Mouse (Mus musculus): ENCODE measurements around the gene Klk1b4.

Klk1b4 gene

DNA sequence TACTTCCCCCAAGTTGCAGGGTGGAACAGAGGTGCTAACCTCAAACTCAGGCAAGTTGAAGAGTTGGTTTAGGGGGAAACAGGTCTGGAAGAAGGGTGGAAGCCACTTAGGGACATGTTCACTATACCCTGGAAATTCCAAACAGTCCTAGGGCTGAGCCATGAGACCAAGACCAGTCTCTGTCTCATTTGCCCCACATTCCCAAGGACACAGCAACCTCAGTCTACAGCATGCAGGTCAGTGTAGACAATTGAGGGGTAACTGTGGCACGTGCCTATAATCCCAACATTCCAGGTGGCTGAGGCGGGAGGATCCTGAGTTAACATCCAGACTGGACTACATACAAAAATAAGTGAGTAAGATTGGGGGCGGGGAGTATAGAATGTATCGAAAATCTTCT lies 42.0 kb downstream of the Klk1b4 start:
- no peak for TF ChIP-seq GATA4 (IDR thresholded peaks at IDR 0.05; ENCODE audit: insufficient replicate concordance, low read length)

DNA sequence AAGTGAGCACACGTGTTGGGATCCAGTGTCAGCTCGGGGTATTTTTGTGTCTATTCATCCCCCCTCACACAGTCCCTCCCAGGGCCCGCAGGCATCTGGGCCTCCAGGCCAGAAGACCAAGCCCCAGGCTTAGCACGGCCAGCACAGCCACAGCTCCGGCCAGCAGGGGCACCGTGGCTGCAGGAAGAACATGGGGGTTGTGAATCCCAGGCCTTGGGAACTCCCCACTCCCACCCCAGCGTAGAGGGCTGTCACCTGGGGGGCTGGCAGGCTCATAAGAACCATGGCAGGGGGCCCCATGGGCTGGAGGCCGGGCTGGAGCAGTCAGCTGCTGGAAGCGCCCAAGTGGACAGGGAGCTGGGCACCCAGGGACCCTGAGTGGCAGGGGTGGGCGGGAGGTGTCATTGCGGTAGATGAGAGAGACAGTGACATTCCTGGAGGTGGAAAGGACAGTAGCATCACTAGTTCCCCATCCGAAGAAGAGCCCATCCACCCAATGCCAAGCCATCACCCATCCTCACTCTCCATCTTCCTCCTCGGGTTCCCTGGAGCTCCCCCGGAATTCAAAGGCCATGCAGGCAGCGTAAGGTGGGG lies 45.9 kb downstream of the Klk1b4 start:
- TF ChIP-seq GATA4 (IDR thresholded peaks at IDR 0.05; ENCODE audit: insufficient replicate concordance, low read length) = no peak

DNA sequence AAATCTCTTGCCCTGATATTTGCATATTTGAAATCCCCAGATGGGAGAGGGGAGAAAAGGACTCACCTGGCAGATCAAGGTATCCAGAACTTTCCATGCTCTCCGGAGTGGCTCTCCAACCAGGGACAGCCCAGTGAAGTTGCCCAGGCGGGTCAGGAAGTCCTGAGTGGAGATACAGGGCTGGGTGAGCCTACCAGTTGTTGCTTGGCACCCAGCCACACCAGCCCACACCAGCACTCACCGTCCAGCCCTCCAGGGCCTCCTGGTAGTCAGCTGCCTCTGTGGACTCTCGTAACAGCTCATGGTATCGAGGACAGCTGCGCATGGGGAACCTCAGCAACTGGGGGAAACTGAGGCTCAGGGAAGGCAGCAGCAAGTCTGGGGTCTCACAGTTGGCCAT lies 47.7 kb downstream of the Klk1b4 start:
- TF ChIP-seq GATA4 (IDR thresholded peaks at IDR 0.05; ENCODE audit: insufficient replicate concordance, low read length) = no peak

GRCm38 (mm10) chr7:44257278-44257677 lies 50.0 kb downstream of the Klk1b4 start, which contains the start of gene Acp4:
Gene Acp4, minus strand, starts transcription at chr7:44257378.
- TF ChIP-seq GATA4 (IDR thresholded peaks at IDR 0.05; ENCODE audit: insufficient replicate concordance, low read length) = no peak

DNA sequence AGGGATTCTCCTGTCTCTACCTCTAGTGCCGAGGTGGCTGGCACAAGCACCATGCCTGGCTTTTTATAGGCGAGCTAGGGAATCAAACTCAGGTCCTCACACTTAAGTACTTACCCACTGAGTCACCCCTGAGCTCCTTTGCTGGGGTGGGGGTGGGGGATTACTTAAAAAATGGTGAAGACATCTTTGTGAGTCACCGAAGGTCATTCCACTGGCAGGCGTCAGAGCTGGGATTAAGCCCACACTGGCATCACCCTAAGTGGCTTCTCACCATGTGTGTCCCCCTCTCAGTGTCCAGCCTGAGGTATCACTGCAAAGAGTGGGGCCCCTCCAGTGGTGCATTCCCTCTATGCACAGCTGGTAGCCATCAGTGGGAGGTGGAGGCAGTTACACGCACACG lies 53.2 kb downstream of the Klk1b4 start:
- no peak for TF ChIP-seq GATA4 (IDR thresholded peaks at IDR 0.05; ENCODE audit: insufficient replicate concordance, low read length)

GRCm38 (mm10) chr7:44261147-44261546 lies 53.9 kb downstream of the Klk1b4 start, which contains the start of gene Gm15517:
Gene Gm15517, plus strand, starts transcription at chr7:44261447.
- no peak for TF ChIP-seq GATA4 (IDR thresholded peaks at IDR 0.05; ENCODE audit: insufficient replicate concordance, low read length)
